Mouse (Mus musculus): Measurements from ENCODE around the gene Sec14l5. TPM values are rescaled to one million over a fixed set of nuclear protein-coding genes. Genes with fewer than 3 reads are reported as not detected.

The Sec14l5 gene
- polyA plus RNA-seq, 1 experiment, result 8.0 TPM

- peak in 1 of 2 experiments; percentile 15 for DNase-seq (ENCODE audit: extremely low spot score in 1 of 2, low spot score in 1 of 2)
Measured at GRCm38 (mm10) chr16:5150544-5150943, 3.6 kb downstream of the Sec14l5 start.

- no peak for DNase-seq (ENCODE audit: extremely low spot score in 1 of 2, low spot score in 1 of 2)
Measured at GRCm38 (mm10) chr16:5153299-5154026, 6.6 kb downstream of the Sec14l5 start.

- no peak for DNase-seq (ENCODE audit: extremely low spot score in 1 of 2, low spot score in 1 of 2)
Measured at GRCm38 (mm10) chr16:5155014-5155413, 8.1 kb downstream of the Sec14l5 start.

- no peak for DNase-seq (ENCODE audit: extremely low spot score in 1 of 2, low spot score in 1 of 2)
Measured at GRCm38 (mm10) chr16:5156495-5156894, 9.6 kb downstream of the Sec14l5 start.

GRCm38 (mm10) chr16:5157113-5157512 is 10.2 kb downstream of the Sec14l5 start:
- no peak for DNase-seq (ENCODE audit: extremely low spot score in 1 of 2, low spot score in 1 of 2)

- DNase-seq (ENCODE audit: extremely low spot score in 1 of 2, low spot score in 1 of 2), result peak in 1 of 2 experiments; percentile 35
Measured at GRCm38 (mm10) chr16:5159248-5159647, 12.3 kb downstream of the Sec14l5 start.

GRCm38 (mm10) chr16:5164327-5164726 is 17.4 kb downstream of the Sec14l5 start:
- no peak for DNase-seq (ENCODE audit: extremely low spot score in 1 of 2, low spot score in 1 of 2)

- no peak for DNase-seq (ENCODE audit: extremely low spot score in 1 of 2, low spot score in 1 of 2)
Measured at GRCm38 (mm10) chr16:5168038-5168437, 21.1 kb downstream of the Sec14l5 start.

- no peak for DNase-seq (ENCODE audit: extremely low spot score in 1 of 2, low spot score in 1 of 2)
Measured at GRCm38 (mm10) chr16:5168829-5169228, 21.9 kb downstream of the Sec14l5 start.

GRCm38 (mm10) chr16:5172636-5173035 is 25.7 kb downstream of the Sec14l5 start:
- no peak for DNase-seq (ENCODE audit: extremely low spot score in 1 of 2, low spot score in 1 of 2)

GRCm38 (mm10) chr16:5183310-5183975 is 36.5 kb downstream of the Sec14l5 start:
- no peak for DNase-seq (ENCODE audit: extremely low spot score in 1 of 2, low spot score in 1 of 2)

- no peak for DNase-seq (ENCODE audit: extremely low spot score in 1 of 2, low spot score in 1 of 2)
Measured at GRCm38 (mm10) chr16:5184101-5184500, 37.2 kb downstream of the Sec14l5 start.

GRCm38 (mm10) chr16:5184956-5185355 is 38.0 kb downstream of the Sec14l5 start:
- no peak for DNase-seq (ENCODE audit: extremely low spot score in 1 of 2, low spot score in 1 of 2)

GRCm38 (mm10) chr16:5185691-5186090 is 38.8 kb downstream of the Sec14l5 start:
- no peak for DNase-seq (ENCODE audit: extremely low spot score in 1 of 2, low spot score in 1 of 2)

GRCm38 (mm10) chr16:5186234-5186633 is 39.3 kb downstream of the Sec14l5 start:
- peak in 1 of 2 experiments; percentile 69 for DNase-seq (ENCODE audit: extremely low spot score in 1 of 2, low spot score in 1 of 2)

GRCm38 (mm10) chr16:5195080-5195479 is 48.2 kb downstream of the Sec14l5 start:
- peak in 1 of 2 experiments; percentile 78 for DNase-seq (ENCODE audit: extremely low spot score in 1 of 2, low spot score in 1 of 2)

- DNase-seq (ENCODE audit: extremely low spot score in 1 of 2, low spot score in 1 of 2), result peak in 1 of 2 experiments; percentile 74
Measured at GRCm38 (mm10) chr16:5202681-5203080, 55.8 kb downstream of the Sec14l5 start.

- DNase-seq (ENCODE audit: extremely low spot score in 1 of 2, low spot score in 1 of 2), result no peak
Measured at GRCm38 (mm10) chr16:5203200-5203599, 56.3 kb downstream of the Sec14l5 start.

- DNase-seq (ENCODE audit: extremely low spot score in 1 of 2, low spot score in 1 of 2), result peak; percentile 45 to 80
Measured at GRCm38 (mm10) chr16:5203668-5204433, 56.9 kb downstream of the Sec14l5 start, which contains the start of gene Nagpa. Nagpa (minus strand) TSS chr16:5204012.

- DNase-seq (ENCODE audit: extremely low spot score in 1 of 2, low spot score in 1 of 2), result no peak
Measured at GRCm38 (mm10) chr16:5205431-5205970, 58.6 kb downstream of the Sec14l5 start.

- DNase-seq (ENCODE audit: extremely low spot score in 1 of 2, low spot score in 1 of 2), result peak in 1 of 2 experiments; percentile 46
Measured at GRCm38 (mm10) chr16:5206051-5206450, 59.1 kb downstream of the Sec14l5 start.

All from frontal cortex, adult 2 months (tissue).